Mouse (Mus musculus): ENCODE data around the gene Nedd9. TPM values are rescaled to one million over a fixed set of nuclear protein-coding genes. Genes with fewer than 3 reads are reported as not detected.

The Nedd9 gene
- polyA plus RNA-seq, 1 experiment, result 26.5 TPM

DNA sequence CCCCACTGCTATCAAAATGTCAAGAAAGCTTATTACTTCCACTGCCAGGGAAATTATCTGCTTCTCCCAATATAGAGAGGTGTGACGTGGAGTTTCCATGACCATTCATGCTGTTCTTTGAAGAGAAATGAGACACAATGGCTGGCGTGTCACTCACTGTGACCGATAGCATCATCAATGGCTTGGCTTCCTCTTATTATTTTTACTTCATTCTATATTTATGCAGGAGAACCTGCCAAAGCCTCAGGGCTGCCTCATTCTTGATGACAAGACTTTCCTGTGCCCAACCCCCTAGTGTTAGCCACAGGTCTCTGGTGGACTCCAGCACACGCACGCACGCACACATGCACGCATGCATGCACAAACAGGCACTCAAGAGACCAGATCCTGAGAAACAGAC, 141.4 kb downstream of the Nedd9 start:
- Histone ChIP-seq H3K4me1 (ENCODE audit: control insufficient read depth, insufficient read depth, low read length) (no peaks in the 10 kb centered on the region; the same call in 1 of the 2 replicates), H3K27ac (ENCODE audit: control insufficient read depth, insufficient read depth, low read depth, low read length, poor library complexity) (no peak overlapping the region), H3K4me3 (replicated peaks; ENCODE audit: control insufficient read depth, low read depth, low read length) (no peak overlapping the region)
- 57% methylated on average over 7 of the region's 7 CpGs for WGBS
- TF ChIP-seq CTCF (IDR thresholded peaks at IDR 0.05; ENCODE audit: control insufficient read depth, insufficient read depth, low read length), result no peak
- TF ChIP-seq POLR2A (IDR thresholded peaks at IDR 0.05; ENCODE audit: borderline replicate concordance, control insufficient read depth, low read depth, low read length), result no peak

DNA sequence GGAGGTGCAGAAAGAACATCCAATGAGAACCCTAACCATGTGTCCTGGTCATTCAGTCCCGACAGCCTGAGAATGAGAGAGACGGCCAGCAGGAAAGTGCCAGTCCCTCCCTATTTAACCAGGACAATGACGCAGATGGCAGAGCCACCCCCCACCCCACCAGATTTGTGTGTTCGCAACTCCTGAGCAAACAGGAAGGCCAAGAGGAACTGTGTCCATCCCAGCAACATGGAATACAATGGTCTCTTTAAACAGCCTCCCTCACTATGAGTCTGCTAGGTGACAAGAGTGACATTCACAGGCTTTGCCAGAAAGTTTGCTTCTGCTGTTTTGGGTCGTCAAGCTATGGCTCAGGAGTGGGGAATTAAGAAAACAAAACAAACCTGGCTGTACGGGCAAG, 141.9 kb downstream of the Nedd9 start:
- Histone ChIP-seq H3K4me1 (ENCODE audit: control insufficient read depth, insufficient read depth, low read length) (no peaks in the 10 kb centered on the region; the same call in 1 of the 2 replicates), H3K4me3 (replicated peaks; ENCODE audit: control insufficient read depth, low read depth, low read length) (no peak overlapping the region), H3K27ac (ENCODE audit: control insufficient read depth, insufficient read depth, low read depth, low read length, poor library complexity) (no peak overlapping the region)
- WGBS, result 70% methylated on average over 6 of the region's 6 CpGs
- TF ChIP-seq CTCF (IDR thresholded peaks at IDR 0.05; ENCODE audit: control insufficient read depth, insufficient read depth, low read length) (no peak), POLR2A (IDR thresholded peaks at IDR 0.05; ENCODE audit: borderline replicate concordance, control insufficient read depth, low read depth, low read length) (no peak)

DNA sequence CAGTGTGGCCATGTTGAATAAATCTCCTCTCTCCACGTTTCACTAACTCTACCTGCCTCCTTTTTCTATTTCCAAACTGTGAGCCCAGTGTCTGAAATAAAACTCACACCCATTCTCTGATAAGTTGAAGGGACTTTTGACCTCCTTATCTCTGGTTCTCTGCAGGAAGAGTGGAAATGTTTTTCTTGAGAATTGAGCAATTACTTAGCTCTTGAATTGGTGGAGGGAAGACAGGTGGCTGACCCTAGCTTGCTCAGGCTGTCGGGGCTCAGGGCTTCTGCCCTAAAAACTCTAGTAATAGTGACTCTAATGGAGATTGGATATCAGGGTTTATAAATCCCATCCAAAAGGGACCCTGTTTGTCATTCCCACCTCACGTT, 143.3 kb downstream of the Nedd9 start:
- whole genome bisulfite sequencing, result 68% methylated on average over 3 of the region's 3 CpGs
- H3K27ac ChIP-seq (ENCODE audit: control insufficient read depth, insufficient read depth, low read depth, low read length, poor library complexity), result no peak overlapping the region
- TF ChIP-seq POLR2A (IDR thresholded peaks at IDR 0.05; ENCODE audit: borderline replicate concordance, control insufficient read depth, low read depth, low read length), result no peak
- no peak for TF ChIP-seq CTCF (IDR thresholded peaks at IDR 0.05; ENCODE audit: control insufficient read depth, insufficient read depth, low read length)

DNA sequence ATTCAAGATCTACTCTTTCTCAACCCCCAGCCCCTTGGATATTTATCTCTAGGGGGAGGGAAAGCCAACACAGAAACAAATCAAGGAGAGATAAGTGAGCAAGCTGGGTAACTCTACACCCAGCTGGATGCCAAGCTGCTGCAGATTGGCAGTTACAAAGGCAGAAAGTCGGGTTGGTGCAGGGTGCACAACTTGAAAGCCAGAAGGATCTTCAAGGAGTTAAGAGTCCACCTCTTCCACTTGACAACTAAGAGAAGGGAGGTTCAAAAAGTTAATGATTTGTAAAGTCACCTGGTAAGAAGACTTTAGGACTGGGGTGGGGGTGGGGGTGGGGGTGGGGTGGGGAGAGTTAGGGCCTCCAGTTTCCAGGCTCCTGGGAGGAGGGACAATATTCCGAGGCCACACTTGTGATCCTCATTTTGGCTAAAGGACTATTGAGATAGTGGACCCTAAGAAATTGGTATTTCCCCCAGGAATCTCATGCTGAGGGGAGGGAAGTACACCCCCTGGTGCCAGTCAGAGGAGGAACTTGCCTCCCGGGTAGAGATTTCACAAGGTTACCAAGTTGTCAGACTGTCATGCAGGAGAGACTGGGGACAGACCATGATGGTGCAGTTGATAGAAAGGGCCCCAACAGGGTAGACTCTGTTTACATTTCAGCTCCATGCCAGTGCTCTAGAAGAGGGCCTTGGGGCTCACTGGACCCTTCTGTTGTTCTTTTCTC, 143.8 kb downstream of the Nedd9 start:
- TF ChIP-seq POLR2A (IDR thresholded peaks at IDR 0.05; ENCODE audit: borderline replicate concordance, control insufficient read depth, low read depth, low read length) (no peak), CTCF (IDR thresholded peaks at IDR 0.05; ENCODE audit: control insufficient read depth, insufficient read depth, low read length) (no peak)
- Histone ChIP-seq H3K4me1 (ENCODE audit: control insufficient read depth, insufficient read depth, low read length) (no peaks in the 10 kb centered on the region; the same call in 1 of the 2 replicates), H3K27ac (ENCODE audit: control insufficient read depth, insufficient read depth, low read depth, low read length, poor library complexity) (no peak overlapping the region), H3K4me3 (replicated peaks; ENCODE audit: control insufficient read depth, low read depth, low read length) (no peak overlapping the region)
- WGBS, result 59% methylated on average over 3 of the region's 3 CpGs

More for the DNA sequence above, 143.3 kb downstream of the Nedd9 start:
- Histone ChIP-seq H3K4me3 (replicated peaks; ENCODE audit: control insufficient read depth, low read depth, low read length) (no peak overlapping the region), H3K4me1 (ENCODE audit: control insufficient read depth, insufficient read depth, low read length) (no peaks in the 10 kb centered on the region; the same call in 1 of the 2 replicates)

DNA sequence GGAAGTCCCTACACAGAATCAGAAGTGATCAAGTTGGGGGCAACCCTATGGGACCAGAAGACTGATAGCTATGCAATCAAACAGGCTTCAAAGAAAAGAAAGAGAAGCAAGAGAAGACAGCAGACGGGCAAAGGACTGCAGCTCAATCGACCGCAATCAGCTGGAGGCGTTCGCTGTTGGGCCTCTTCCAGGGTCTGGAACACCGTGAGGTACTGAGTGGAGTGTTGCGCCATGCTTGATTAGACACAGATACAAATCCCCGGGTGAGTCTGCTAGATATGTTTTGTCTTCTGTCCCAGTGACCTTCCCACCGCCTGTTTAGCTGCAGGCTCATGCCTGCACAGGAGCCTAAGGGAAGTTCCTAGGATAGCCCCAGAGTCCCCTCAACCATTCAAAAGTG, 145.7 kb downstream of the Nedd9 start:
- no peak for TF ChIP-seq POLR2A (IDR thresholded peaks at IDR 0.05; ENCODE audit: borderline replicate concordance, control insufficient read depth, low read depth, low read length)
- no peak for TF ChIP-seq CTCF (IDR thresholded peaks at IDR 0.05; ENCODE audit: control insufficient read depth, insufficient read depth, low read length)
- WGBS, result 68% methylated on average over 9 of the region's 9 CpGs
- Histone ChIP-seq H3K4me1 (ENCODE audit: control insufficient read depth, insufficient read depth, low read length) (no peaks in the 10 kb centered on the region; the same call in 1 of the 2 replicates), H3K4me3 (replicated peaks; ENCODE audit: control insufficient read depth, low read depth, low read length) (no peak overlapping the region), H3K27ac (ENCODE audit: control insufficient read depth, insufficient read depth, low read depth, low read length, poor library complexity) (no peak overlapping the region)

DNA sequence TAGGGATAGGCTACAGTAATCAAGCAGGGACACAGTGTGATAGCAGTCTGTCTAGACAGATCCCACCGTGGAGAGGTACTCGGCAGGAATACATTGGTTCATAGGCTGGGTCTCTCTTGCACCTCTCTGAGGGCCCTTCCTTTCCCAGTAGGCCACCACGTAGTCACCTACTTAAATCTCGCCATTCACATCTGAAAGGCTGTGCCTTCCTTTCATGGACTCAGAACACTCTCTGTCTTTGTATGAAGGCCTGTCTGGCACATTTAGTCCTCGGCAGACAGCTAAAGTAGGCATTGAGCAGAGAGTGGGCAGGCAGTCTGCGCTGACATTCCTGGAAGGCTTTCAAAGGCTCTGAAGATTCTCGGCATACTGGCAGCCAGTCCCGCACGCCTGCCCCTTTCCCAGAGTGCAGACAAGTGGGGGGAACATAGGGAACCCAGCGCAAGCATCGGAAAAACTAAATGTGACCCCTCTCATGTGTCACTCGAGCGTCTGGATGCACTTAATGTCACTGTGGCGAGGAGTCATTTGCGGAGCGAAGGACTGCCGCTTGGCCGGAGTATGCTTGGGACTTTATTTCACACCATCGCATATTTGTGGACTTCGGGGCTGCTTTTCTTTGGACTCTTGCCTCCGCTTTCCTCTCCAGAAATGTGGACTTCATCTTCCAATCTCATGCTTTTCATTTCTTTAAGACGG, 147.4 kb downstream of the Nedd9 start:
- WGBS, result 90% methylated on average over 22 of the region's 22 CpGs
- Histone ChIP-seq H3K4me1 (ENCODE audit: control insufficient read depth, insufficient read depth, low read length) (no peaks in the 10 kb centered on the region; the same call in none of the 2 replicates), H3K27ac (ENCODE audit: control insufficient read depth, insufficient read depth, low read depth, low read length, poor library complexity) (no peak overlapping the region), H3K4me3 (replicated peaks; ENCODE audit: control insufficient read depth, low read depth, low read length) (no peak overlapping the region)
- TF ChIP-seq CTCF (IDR thresholded peaks at IDR 0.05; ENCODE audit: control insufficient read depth, insufficient read depth, low read length), result no peak

DNA sequence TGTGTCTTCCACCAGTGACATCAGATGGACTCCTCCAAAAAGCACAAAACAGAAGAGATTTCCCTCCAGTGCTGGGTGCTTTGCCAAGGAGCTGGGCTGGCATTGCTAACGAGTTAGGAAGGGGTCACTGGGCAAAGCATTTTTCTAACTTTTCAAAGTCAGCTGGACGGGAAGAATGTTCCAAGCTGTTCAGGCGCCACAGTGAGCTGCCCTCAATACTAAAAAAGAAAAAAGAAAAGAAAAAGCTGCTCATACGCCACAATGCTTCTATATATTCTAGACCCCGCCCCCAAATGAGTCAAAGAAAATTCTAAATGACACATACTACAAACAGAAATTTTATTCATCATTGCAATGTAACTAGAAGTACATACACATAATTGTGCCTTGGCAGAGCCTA, 148.0 kb downstream of the Nedd9 start:
- Histone ChIP-seq H3K4me3 (replicated peaks; ENCODE audit: control insufficient read depth, low read depth, low read length) (no peak overlapping the region), H3K4me1 (ENCODE audit: control insufficient read depth, insufficient read depth, low read length) (no peaks in the 10 kb centered on the region; the same call in none of the 2 replicates), H3K27ac (ENCODE audit: control insufficient read depth, insufficient read depth, low read depth, low read length, poor library complexity) (no peak overlapping the region)
- TF ChIP-seq CTCF (IDR thresholded peaks at IDR 0.05; ENCODE audit: control insufficient read depth, insufficient read depth, low read length), result no peak
- 84% methylated on average over 5 of the region's 5 CpGs for WGBS

DNA sequence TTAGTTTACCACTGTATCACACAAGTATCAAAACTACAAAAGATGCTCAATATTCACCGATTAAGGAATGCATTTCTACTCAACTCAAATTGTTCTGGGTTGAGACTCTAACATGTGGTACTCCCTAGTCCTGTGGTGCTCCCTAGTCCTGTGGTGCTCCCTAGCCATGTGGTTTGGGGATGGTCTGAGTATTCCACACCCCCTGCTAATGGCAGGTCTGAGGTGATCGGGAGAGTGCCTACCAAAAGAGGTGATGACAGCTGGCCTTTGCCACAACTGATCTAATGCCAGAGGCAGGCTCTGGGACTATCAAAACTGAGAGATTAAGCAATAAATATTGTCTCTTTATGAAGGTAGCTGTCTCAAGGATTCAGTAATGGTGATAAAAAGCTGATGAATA, 149.8 kb downstream of the Nedd9 start:
- no peak for TF ChIP-seq CTCF (IDR thresholded peaks at IDR 0.05; ENCODE audit: control insufficient read depth, insufficient read depth, low read length)
- TF ChIP-seq POLR2A (IDR thresholded peaks at IDR 0.05; ENCODE audit: borderline replicate concordance, control insufficient read depth, low read depth, low read length), result no peak
- Histone ChIP-seq H3K27ac (ENCODE audit: control insufficient read depth, insufficient read depth, low read depth, low read length, poor library complexity) (no peak overlapping the region), H3K4me1 (ENCODE audit: control insufficient read depth, insufficient read depth, low read length) (no peaks in the 10 kb centered on the region; the same call in none of the 2 replicates), H3K4me3 (replicated peaks; ENCODE audit: control insufficient read depth, low read depth, low read length) (no peak overlapping the region)
- 75% methylated on average over 2 of the region's 2 CpGs for WGBS

All from bone marrow, adult 2 months (tissue).